Mouse (Mus musculus) lung, adult 2 months (tissue): ENCODE data around the gene Amph.
A peak's percentile ranks its signal among the peaks of the same experiment; 100 is the strongest.

Experiments
- CTCF ChIP-seq: fragments of 200-500 bp; IDR thresholded peaks from 2 replicates; pipeline ENCODE4 v1.5.1; 2011; ENCODE audit warnings: mild to moderate bottlenecking, low read length, control low read depth; ENCODE audit not compliant: insufficient read depth
- POLR2A ChIP-seq: fragments of 200-500 bp; IDR thresholded peaks from 2 replicates; pipeline ENCODE4 v1.6.1; 2011; ENCODE audit warnings: low read depth, mild to moderate bottlenecking, control low read depth, low read length, borderline replicate concordance; ENCODE audit errors: extremely low read depth

GRCm38 (mm10) chr13:18948171-18949028 is at the start of gene Amph:
- TF ChIP-seq POLR2A (0 out of 2 replicates have a peak, but pooled peaks have one; percentile 7), CTCF (no peak)
